Mouse (Mus musculus): ENCODE measurements around the gene Pax7. TPM values are rescaled to one million over a fixed set of nuclear protein-coding genes. Genes with fewer than 3 reads are reported as not detected.

The Pax7 gene
- polyA plus RNA-seq, 1 experiment from 2014 or later: 0.73 TPM

DNA sequence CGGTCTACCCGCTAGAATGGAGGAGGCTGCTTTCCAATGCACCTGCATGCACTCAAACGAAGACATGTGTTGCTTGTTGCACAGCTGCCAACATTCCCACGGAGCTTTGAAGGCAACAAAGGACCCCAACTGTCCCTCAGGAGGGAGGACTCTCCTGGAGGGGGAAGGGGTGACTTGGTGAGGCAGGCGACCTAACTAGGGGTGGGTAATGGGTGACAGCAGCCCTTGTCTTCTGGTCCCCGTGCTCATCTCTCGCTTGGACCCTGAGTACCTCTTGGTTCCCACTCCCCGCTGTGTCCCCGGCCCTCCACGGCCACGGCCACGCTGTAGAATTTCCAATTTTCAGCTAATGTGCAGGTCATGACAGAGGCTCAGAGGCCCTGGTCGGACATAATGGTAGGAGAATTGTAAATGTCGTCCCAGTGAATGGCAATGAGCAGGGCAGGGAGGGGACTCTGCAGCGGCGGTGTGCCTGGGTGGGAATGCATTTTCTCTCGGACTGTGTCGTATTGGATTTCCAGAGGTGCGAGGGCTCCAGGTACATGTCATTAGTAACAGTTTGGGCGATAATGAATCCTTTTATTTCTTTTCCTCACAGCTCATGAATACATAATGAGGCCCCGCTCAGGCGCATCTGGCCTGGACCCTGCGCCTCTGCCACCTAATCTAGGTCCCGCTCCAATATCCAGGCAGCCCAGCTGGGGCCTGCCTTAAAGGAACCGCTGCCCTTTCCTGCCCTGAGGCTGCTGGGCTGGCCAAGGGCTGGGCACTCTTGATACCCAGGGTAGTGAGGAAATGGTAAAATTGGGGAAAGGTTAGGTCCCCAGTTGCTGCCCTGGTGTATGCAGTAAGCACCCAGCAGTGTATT, 122.6 kb downstream of the Pax7 start:
- 41% methylated on average over 25 of the region's 25 CpGs for WGBS
- ATAC-seq (replicated peaks; ENCODE audit: low FRiP score): no peak

DNA sequence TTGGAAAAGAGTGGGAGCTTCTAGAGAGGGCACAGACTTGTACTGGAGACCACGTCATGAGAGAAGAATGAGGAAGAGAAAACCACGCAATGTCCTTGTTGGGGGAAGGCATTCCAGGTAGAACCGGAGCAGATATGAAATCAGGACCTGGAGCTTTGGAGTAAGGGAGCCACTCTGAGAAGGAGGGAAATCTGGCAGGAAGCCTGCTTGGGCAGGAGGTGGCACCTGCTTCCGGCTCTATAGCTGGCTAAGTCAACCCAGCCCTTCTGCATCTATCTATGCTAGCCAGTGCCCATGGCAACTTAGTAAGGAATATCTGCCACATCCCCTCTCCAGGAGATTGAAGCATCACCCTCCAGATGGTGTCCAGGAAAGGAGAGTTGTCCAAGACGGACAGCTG, 127.3 kb downstream of the Pax7 start:
- WGBS: 91% methylated on average over 5 of the region's 5 CpGs
- no peaks in the 10 kb centered on the region; the same call in 1 of the 2 replicates for H3K4me1 ChIP-seq (replicated peaks; ENCODE audit: control insufficient read depth, insufficient read depth, low read length)
- no peak overlapping the region for H3K4me3 ChIP-seq (ENCODE audit: low read depth, low read length)

More for the DNA sequence above, 122.6 kb downstream of the Pax7 start:
- Histone ChIP-seq H3K9me3 (ENCODE audit: control insufficient read depth, low read length) (no peaks in the 10 kb centered on the region), H3K27ac (ENCODE audit: low read depth, low read length) (no peak overlapping the region), H3K9ac (ENCODE audit: low read length) (no peak overlapping the region), H3K4me1 (replicated peaks; ENCODE audit: control insufficient read depth, insufficient read depth, low read length) (no peaks in the 10 kb centered on the region; the same call in 1 of the 2 replicates), H3K4me2 (ENCODE audit: low read depth, low read length, severe bottlenecking) (no peak overlapping the region), H3K27me3 (ENCODE audit: control insufficient read depth, insufficient read depth, low read length) (no peaks in the 10 kb centered on the region), H3K4me3 (ENCODE audit: low read depth, low read length) (no peak overlapping the region), H3K36me3 (ENCODE audit: control insufficient read depth, insufficient read depth, low read length) (no peaks in the 10 kb centered on the region)
- DNase-seq (ENCODE audit: low spot score): no peak

DNA sequence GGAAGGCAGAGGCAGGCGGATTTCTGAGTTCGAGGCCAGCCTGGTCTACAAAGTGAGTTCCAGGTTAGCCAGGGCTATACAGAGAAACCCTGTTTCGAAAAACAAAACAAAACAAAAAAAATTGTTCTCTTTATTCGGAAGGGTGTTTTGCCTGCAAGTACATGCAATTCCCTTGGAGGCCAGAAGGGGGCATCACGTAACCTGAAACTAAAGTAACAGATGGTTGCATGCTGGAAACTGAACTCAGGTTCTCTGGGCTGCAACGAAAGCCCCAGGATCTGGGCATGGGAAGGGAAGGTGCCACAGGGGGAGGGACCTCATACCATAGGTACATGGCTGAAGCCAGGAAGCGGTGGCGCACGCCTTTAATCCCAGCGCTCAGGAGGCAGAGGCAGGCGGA, 129.9 kb downstream of the Pax7 start:
- no peak overlapping the region for H3K9ac ChIP-seq (ENCODE audit: low read length)
- H3K36me3 ChIP-seq (ENCODE audit: control insufficient read depth, insufficient read depth, low read length): no peaks in the 10 kb centered on the region
- ATAC-seq (replicated peaks; ENCODE audit: low FRiP score) (no peak), DNase-seq (ENCODE audit: low spot score) (no peak)
- H3K27ac ChIP-seq (ENCODE audit: low read depth, low read length): no peak overlapping the region
- no peak overlapping the region for H3K4me3 ChIP-seq (ENCODE audit: low read depth, low read length)
- no peaks in the 10 kb centered on the region for H3K27me3 ChIP-seq (ENCODE audit: control insufficient read depth, insufficient read depth, low read length)
- no peak overlapping the region for H3K4me2 ChIP-seq (ENCODE audit: low read depth, low read length, severe bottlenecking)
- WGBS: 85% methylated on average over 11 of the region's 11 CpGs
- no peaks in the 10 kb centered on the region for H3K9me3 ChIP-seq (ENCODE audit: control insufficient read depth, low read length)
- no peaks in the 10 kb centered on the region for H3K4me1 ChIP-seq (replicated peaks; ENCODE audit: control insufficient read depth, insufficient read depth, low read length)

More for the DNA sequence above, 127.3 kb downstream of the Pax7 start:
- no peak overlapping the region for H3K27ac ChIP-seq (ENCODE audit: low read depth, low read length)
- no peaks in the 10 kb centered on the region for H3K36me3 ChIP-seq (ENCODE audit: control insufficient read depth, insufficient read depth, low read length)
- H3K9me3 ChIP-seq (ENCODE audit: control insufficient read depth, low read length): no peaks in the 10 kb centered on the region
- DNase-seq (ENCODE audit: low spot score): no peak
- no peak for ATAC-seq (replicated peaks; ENCODE audit: low FRiP score)
- no peaks in the 10 kb centered on the region for H3K27me3 ChIP-seq (ENCODE audit: control insufficient read depth, insufficient read depth, low read length)
- H3K9ac ChIP-seq (ENCODE audit: low read length): no peak overlapping the region
- no peak overlapping the region for H3K4me2 ChIP-seq (ENCODE audit: low read depth, low read length, severe bottlenecking)

DNA sequence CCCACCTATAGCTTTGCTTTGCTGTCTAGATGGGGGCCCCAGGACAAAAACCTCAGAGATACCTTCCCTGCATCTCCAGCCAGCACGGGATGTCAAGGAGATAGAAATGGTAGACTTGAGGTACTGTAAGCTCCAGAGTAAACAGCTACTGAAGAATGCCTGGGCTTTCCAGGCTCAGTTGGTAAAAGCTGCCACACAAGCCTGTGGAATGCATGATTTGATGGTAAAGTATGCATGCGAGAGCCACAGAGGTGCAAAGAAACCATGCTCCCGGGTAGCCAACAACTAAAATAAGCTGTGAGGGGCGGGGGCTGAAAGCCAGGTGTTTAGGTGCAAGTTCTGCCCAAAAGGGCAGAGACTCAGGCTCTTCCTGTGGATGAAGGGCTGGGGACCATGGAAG, 130.4 kb downstream of the Pax7 start:
- ATAC-seq (replicated peaks; ENCODE audit: low FRiP score) (no peak), DNase-seq (ENCODE audit: low spot score) (no peak)
- H3K4me3 ChIP-seq (ENCODE audit: low read depth, low read length): no peak overlapping the region
- no peak overlapping the region for H3K27ac ChIP-seq (ENCODE audit: low read depth, low read length)
- H3K36me3 ChIP-seq (ENCODE audit: control insufficient read depth, insufficient read depth, low read length): no peaks in the 10 kb centered on the region
- no peak overlapping the region for H3K4me2 ChIP-seq (ENCODE audit: low read depth, low read length, severe bottlenecking)
- WGBS: 69% methylated on average over 4 of the region's 4 CpGs
- no peaks in the 10 kb centered on the region for H3K9me3 ChIP-seq (ENCODE audit: control insufficient read depth, low read length)
- no peak overlapping the region for H3K9ac ChIP-seq (ENCODE audit: low read length)
- no peaks in the 10 kb centered on the region for H3K27me3 ChIP-seq (ENCODE audit: control insufficient read depth, insufficient read depth, low read length)
- peaks cover 1% of the 10 kb centered on the region; the same call in 1 of the 2 replicates for H3K4me1 ChIP-seq (replicated peaks; ENCODE audit: control insufficient read depth, insufficient read depth, low read length)

DNA sequence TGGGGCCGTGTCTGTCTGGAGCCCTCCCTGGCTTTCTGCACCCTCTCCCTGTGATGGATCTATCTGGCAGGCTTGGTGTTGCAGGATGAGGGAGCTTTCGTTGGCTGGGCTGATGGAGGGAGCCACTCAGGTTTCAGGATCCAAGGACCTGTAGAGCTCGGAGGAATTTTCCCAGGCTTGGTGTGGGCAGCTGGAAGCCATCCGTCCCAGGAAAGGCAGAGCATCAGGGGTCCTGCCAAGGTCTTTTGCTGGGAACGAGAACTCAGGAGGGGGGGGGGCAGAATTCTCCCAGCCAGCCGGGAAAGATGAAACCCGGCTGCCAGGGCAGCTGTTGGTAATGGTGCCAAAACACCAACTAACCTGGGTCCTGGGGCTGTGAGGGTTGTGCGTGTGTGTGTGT, 134.7 kb downstream of the Pax7 start:
- ATAC-seq (replicated peaks; ENCODE audit: low FRiP score): no peak

DNA sequence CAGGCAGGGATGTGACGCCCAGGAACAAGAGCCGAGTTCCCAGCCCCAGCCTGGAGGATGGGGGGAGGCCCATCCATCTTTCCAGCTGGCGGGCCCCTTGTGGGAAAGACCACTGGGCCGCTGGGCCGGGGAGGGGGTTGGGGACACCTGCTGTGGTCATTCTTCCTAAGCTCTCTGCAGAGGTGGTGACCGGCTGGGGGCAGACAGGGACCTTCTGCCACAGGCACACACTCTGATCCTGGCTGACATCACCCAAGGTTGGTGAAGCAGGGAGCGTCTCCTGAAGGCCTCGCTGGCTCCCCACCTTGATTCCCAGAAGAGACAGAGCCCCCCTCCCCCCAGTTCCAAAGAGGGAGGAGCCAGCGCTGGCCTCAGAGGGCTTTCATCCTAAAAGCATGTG, 135.6 kb downstream of the Pax7 start:
- H3K27me3 ChIP-seq (ENCODE audit: control insufficient read depth, insufficient read depth, low read length): 0 out of 2 replicates have a peak, but pooled peaks cover 2% of the 10 kb centered on the region
- H3K9ac ChIP-seq (ENCODE audit: low read length): no peak overlapping the region
- WGBS: 3% methylated on average over 9 of the region's 9 CpGs
- H3K4me1 ChIP-seq (replicated peaks; ENCODE audit: control insufficient read depth, insufficient read depth, low read length): peaks cover 5% of the 10 kb centered on the region; the same call in 1 of the 2 replicates
- no peak overlapping the region; the same call in 1 of the 2 replicates for H3K4me2 ChIP-seq (ENCODE audit: low read depth, low read length, severe bottlenecking)
- no peak for DNase-seq (ENCODE audit: low spot score)
- no peaks in the 10 kb centered on the region for H3K9me3 ChIP-seq (ENCODE audit: control insufficient read depth, low read length)
- H3K4me3 ChIP-seq (ENCODE audit: low read depth, low read length): no peak overlapping the region
- no peak for ATAC-seq (replicated peaks; ENCODE audit: low FRiP score)
- H3K36me3 ChIP-seq (ENCODE audit: control insufficient read depth, insufficient read depth, low read length): no peaks in the 10 kb centered on the region
- H3K27ac ChIP-seq (ENCODE audit: low read depth, low read length): no peak overlapping the region

More for the DNA sequence above, 134.7 kb downstream of the Pax7 start:
- H3K4me3 ChIP-seq (ENCODE audit: low read depth, low read length): no peak overlapping the region
- no peaks in the 10 kb centered on the region for H3K36me3 ChIP-seq (ENCODE audit: control insufficient read depth, insufficient read depth, low read length)
- H3K4me2 ChIP-seq (ENCODE audit: low read depth, low read length, severe bottlenecking): no peak overlapping the region
- no peaks in the 10 kb centered on the region for H3K27me3 ChIP-seq (ENCODE audit: control insufficient read depth, insufficient read depth, low read length)
- WGBS: 75% methylated on average over 8 of the region's 8 CpGs
- no peak overlapping the region for H3K9ac ChIP-seq (ENCODE audit: low read length)
- H3K4me1 ChIP-seq (replicated peaks; ENCODE audit: control insufficient read depth, insufficient read depth, low read length): peaks cover 5% of the 10 kb centered on the region; the same call in 1 of the 2 replicates
- H3K9me3 ChIP-seq (ENCODE audit: control insufficient read depth, low read length): no peaks in the 10 kb centered on the region
- no peak for DNase-seq (ENCODE audit: low spot score)
- no peak overlapping the region for H3K27ac ChIP-seq (ENCODE audit: low read depth, low read length)

DNA sequence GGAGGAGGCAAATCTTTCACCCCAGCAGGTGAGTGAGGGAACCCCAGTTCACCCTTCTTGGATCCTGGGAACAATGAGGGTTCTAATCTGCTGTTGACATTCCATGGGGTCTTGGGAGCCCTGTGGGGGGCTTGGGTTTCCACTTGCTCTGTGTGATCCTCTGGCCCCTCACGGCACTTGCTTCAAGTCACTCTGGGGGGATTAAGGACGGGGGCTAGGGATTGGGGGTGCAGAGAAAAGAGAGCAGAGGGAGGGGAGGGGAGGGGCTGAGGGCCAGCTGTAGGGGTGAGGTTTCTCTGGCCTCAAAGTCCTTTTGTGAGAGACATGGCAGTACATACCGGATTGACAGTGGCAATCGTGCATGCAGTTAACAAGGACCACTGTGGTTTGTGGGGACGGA, 140.0 kb downstream of the Pax7 start:
- Histone ChIP-seq H3K4me3 (ENCODE audit: low read depth, low read length) (no peak overlapping the region), H3K27me3 (ENCODE audit: control insufficient read depth, insufficient read depth, low read length) (peaks cover 2% of the 10 kb centered on the region; the same call in 1 of the 2 replicates), H3K27ac (ENCODE audit: low read depth, low read length) (no peak overlapping the region), H3K9ac (ENCODE audit: low read length) (no peak overlapping the region), H3K4me2 (ENCODE audit: low read depth, low read length, severe bottlenecking) (no peak overlapping the region), H3K4me1 (replicated peaks; ENCODE audit: control insufficient read depth, insufficient read depth, low read length) (peaks cover 5% of the 10 kb centered on the region; the same call in 1 of the 2 replicates), H3K36me3 (ENCODE audit: control insufficient read depth, insufficient read depth, low read length) (no peaks in the 10 kb centered on the region), H3K9me3 (ENCODE audit: control insufficient read depth, low read length) (no peaks in the 10 kb centered on the region)
- DNase-seq (ENCODE audit: low spot score) (no peak), ATAC-seq (replicated peaks; ENCODE audit: low FRiP score) (no peak)
- 19% methylated on average over 5 of the region's 5 CpGs for WGBS

DNA sequence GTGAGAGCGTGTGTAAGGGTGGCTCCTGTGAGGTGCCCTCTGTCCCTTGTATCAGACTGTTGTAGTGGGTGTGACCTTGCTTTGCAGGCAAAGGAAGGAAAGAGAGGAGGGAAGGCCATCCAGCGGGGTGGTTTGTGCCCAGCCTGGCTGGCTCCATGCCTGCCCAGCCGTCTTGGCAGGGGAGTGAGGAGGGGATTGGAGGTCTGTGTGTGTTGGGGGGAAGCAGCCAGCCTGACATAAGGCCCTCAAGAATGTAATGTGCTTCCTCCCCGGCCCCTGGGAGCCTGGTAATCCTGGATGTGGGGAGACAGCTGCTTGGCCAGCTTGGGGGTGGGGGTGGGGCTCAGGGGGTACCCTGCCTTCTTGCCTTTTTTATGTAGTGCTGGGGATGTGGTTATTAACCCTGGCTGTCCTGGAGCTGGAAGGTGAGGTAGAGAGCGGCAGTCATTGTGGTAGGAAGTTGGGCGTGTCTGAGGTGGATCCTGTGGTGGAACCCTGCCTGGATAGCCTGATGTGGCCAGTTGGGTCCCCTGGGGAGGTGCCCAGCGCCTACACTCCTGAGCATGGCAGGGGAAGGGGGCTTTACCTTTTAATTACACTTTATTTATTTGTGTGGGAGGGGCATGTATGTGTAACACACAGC, 143.6 kb downstream of the Pax7 start:
- Histone ChIP-seq H3K36me3 (ENCODE audit: control insufficient read depth, insufficient read depth, low read length) (no peaks in the 10 kb centered on the region), H3K4me3 (ENCODE audit: low read depth, low read length) (no peak overlapping the region), H3K9me3 (ENCODE audit: control insufficient read depth, low read length) (no peaks in the 10 kb centered on the region), H3K4me2 (ENCODE audit: low read depth, low read length, severe bottlenecking) (no peak overlapping the region), H3K27me3 (ENCODE audit: control insufficient read depth, insufficient read depth, low read length) (peaks cover 5% of the 10 kb centered on the region; the same call in 1 of the 2 replicates), H3K27ac (ENCODE audit: low read depth, low read length) (no peak overlapping the region), H3K4me1 (replicated peaks; ENCODE audit: control insufficient read depth, insufficient read depth, low read length) (no peaks in the 10 kb centered on the region), H3K9ac (ENCODE audit: low read length) (no peak overlapping the region)
- no peak for ATAC-seq (replicated peaks; ENCODE audit: low FRiP score)
- no peak for DNase-seq (ENCODE audit: low spot score)
- 38% methylated on average over 7 of the region's 7 CpGs for WGBS

Measured in forebrain, embryonic 11.5 days (tissue).